Mouse (Mus musculus): Measurements from ENCODE around the gene Aif1l. TPM values are rescaled to one million over a fixed set of nuclear protein-coding genes. Genes with fewer than 3 reads are reported as not detected.

Aif1l gene
- polyA plus RNA-seq, 1 experiment: not detected

DNA sequence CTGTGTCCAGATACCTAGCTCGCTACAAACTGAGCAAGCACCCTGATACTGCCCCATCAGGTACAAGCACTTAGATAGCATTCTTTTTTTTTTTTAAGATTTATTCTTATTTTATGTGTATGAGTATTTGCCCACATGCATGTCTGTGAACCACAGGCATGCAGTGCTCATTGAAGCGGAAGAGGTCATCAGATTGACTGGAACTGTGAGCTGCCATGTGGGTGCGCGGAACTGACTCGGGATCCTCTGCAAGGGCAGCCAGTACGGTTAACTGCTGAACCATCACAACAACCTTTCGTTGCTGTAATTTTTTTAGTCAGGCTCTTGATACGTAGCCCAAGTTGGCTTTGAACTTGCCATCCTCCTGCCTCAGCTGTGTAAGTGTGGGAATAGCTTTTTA, 11.0 kb downstream of the Aif1l start:
- H3K36me3 ChIP-seq (ENCODE audit: control insufficient read depth): no peaks in the 10 kb centered on the region
- no peaks in the 10 kb centered on the region for H3K9me3 ChIP-seq (ENCODE audit: control insufficient read depth, low read length)
- TF ChIP-seq GATA1 (IDR thresholded peaks at IDR 0.05; ENCODE audit: low read length): no peak
- no peak for TF ChIP-seq TAL1 (IDR thresholded peaks at IDR 0.05; ENCODE audit: low read length)
- H3K4me3 ChIP-seq (replicated peaks): no peak overlapping the region
- no peaks in the 10 kb centered on the region for H3K27me3 ChIP-seq (ENCODE audit: control insufficient read depth)
- H3K4me1 ChIP-seq (ENCODE audit: control insufficient read depth): no peaks in the 10 kb centered on the region; the same call in 1 of the 2 replicates

DNA sequence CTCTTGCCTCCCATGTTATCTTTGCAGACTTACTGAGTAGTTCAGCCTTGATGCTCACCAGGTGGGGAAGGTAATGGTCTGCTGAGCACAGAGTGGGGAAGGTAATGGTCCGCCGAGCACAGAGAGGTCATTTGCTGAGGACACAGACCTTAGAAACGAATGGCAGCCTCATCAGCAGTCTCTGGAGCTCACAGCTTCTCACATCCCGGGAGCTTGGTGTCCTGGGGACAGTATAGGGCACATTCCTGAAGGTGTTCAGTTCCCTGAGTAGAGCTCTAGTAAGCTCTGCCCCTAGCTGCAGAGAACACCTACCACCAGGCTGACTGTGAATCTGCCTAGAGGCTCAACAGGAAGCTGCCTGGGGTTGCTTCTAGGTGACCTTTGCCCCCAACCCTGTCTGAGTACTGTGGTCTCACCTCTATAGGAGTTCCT, 11.9 kb downstream of the Aif1l start:
- TF ChIP-seq TAL1 (IDR thresholded peaks at IDR 0.05; ENCODE audit: low read length) (no peak), GATA1 (IDR thresholded peaks at IDR 0.05; ENCODE audit: low read length) (no peak)
- Histone ChIP-seq H3K36me3 (ENCODE audit: control insufficient read depth) (no peaks in the 10 kb centered on the region), H3K4me1 (ENCODE audit: control insufficient read depth) (no peaks in the 10 kb centered on the region), H3K9me3 (ENCODE audit: control insufficient read depth, low read length) (no peaks in the 10 kb centered on the region), H3K4me3 (replicated peaks) (no peak overlapping the region), H3K27me3 (ENCODE audit: control insufficient read depth) (no peaks in the 10 kb centered on the region)

DNA sequence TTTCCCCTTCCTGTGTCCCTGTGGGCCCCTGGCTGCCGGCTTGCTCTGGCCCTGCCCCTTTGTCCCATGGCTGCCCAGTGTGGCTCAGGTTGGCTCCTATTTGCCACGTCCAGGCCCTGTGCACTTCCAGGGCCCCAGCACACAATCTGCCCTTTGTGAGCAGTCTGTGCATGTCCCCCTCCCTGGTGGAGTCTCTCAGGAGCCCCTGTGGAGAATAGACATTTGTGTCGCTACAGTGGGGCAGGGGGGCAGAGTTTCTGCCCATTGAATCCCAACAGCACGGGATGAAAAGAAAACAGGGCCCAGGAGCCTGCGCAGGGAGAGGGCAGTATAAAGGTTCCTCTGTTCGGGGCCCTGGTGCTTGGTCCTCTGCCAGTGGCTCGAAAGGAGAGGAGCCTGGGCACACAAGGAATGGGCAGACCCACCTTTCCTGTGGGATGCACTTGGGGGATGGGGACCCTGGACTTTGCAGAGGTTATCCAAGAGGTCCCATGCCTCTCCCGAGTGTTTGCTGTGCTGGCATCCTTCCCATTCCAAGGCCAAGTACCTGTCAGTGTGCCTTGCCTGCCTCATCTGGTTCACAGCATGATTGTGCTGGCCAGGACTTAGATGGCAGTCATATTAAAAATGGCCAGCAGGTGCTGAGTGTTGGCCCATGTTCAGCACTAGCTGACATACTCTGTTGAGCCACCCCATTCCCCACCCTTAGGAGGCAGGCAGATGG, 12.7 kb downstream of the Aif1l start:
- Histone ChIP-seq H3K4me1 (ENCODE audit: control insufficient read depth) (no peaks in the 10 kb centered on the region), H3K9me3 (ENCODE audit: control insufficient read depth, low read length) (no peaks in the 10 kb centered on the region), H3K36me3 (ENCODE audit: control insufficient read depth) (no peaks in the 10 kb centered on the region), H3K27me3 (ENCODE audit: control insufficient read depth) (no peaks in the 10 kb centered on the region), H3K4me3 (replicated peaks) (no peak overlapping the region)
- TF ChIP-seq TAL1 (IDR thresholded peaks at IDR 0.05; ENCODE audit: low read length) (no peak), GATA1 (IDR thresholded peaks at IDR 0.05; ENCODE audit: low read length) (no peak)

DNA sequence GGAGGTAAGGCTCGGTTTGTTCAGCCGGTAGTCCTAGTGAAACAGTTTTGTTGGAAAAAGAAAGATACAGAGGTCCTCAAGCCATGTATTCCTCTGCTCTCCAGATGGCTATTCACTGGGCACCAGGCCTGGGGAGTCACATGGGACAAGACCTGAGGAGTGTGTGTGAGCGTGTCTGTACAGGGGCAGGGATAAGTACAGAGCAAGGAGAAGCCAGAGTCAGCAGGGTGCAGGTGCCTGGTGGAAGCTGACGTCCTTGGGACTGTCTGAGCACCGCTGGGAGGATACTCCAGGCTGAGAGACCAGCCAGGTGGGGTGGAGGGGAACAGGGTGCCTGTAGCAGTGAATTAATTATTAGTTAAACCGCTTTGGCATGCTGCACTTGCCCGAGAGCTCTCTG, 13.6 kb downstream of the Aif1l start:
- Histone ChIP-seq H3K4me3 (replicated peaks) (no peak overlapping the region), H3K36me3 (ENCODE audit: control insufficient read depth) (no peaks in the 10 kb centered on the region), H3K27me3 (ENCODE audit: control insufficient read depth) (no peaks in the 10 kb centered on the region), H3K4me1 (ENCODE audit: control insufficient read depth) (no peaks in the 10 kb centered on the region), H3K9me3 (ENCODE audit: control insufficient read depth, low read length) (no peaks in the 10 kb centered on the region)
- TF ChIP-seq GATA1 (IDR thresholded peaks at IDR 0.05; ENCODE audit: low read length) (no peak), TAL1 (IDR thresholded peaks at IDR 0.05; ENCODE audit: low read length) (no peak)

DNA sequence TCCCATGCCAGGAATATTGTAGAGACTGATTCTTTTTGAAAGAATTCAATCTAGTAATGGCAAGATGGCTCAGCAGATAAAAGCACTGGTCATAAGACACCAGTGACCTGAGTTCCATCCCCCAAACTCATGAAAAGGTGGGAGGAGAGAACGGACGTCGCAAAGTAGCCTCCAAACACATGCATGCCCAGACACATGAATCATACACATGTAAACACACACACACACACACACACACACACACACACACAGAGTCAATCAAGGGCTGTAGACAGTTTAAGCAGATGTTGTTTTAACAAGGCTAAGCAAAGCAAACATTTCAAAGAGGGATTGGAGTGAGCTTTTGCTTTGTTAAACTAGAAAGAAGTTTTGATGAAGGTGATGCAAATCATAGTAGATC, 14.3 kb downstream of the Aif1l start:
- Histone ChIP-seq H3K9me3 (ENCODE audit: control insufficient read depth, low read length) (no peaks in the 10 kb centered on the region), H3K4me3 (replicated peaks) (no peak overlapping the region), H3K4me1 (ENCODE audit: control insufficient read depth) (no peaks in the 10 kb centered on the region), H3K36me3 (ENCODE audit: control insufficient read depth) (no peaks in the 10 kb centered on the region), H3K27me3 (ENCODE audit: control insufficient read depth) (no peaks in the 10 kb centered on the region; the same call in 1 of the 2 replicates)
- TF ChIP-seq TAL1 (IDR thresholded peaks at IDR 0.05; ENCODE audit: low read length): no peak
- no peak for TF ChIP-seq GATA1 (IDR thresholded peaks at IDR 0.05; ENCODE audit: low read length)

DNA sequence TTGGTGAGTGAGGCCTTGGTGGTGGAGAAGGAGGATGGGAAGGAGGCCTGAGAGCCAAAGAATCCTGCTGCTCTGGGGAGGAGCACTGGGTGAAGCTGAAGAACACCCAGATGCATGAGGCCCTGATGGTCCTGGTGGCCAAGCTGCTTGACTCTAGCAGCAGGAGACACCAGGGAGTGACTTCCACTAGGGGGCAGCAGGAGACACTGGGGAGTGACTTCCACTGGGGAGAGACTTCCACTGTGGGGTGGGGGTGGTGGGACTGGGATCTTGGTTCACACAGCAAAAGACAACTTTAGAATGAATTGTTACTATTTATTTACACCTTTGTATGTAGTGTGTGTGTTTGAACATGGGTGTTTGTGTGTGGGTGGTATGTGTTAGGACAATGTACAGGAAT, 15.2 kb downstream of the Aif1l start:
- Histone ChIP-seq H3K27me3 (ENCODE audit: control insufficient read depth) (peaks cover 2% of the 10 kb centered on the region; the same call in 1 of the 2 replicates), H3K9me3 (ENCODE audit: control insufficient read depth, low read length) (no peaks in the 10 kb centered on the region), H3K4me3 (replicated peaks) (no peak overlapping the region), H3K4me1 (ENCODE audit: control insufficient read depth) (no peaks in the 10 kb centered on the region), H3K36me3 (ENCODE audit: control insufficient read depth) (no peaks in the 10 kb centered on the region)
- no peak for TF ChIP-seq GATA1 (IDR thresholded peaks at IDR 0.05; ENCODE audit: low read length)
- no peak for TF ChIP-seq TAL1 (IDR thresholded peaks at IDR 0.05; ENCODE audit: low read length)

DNA sequence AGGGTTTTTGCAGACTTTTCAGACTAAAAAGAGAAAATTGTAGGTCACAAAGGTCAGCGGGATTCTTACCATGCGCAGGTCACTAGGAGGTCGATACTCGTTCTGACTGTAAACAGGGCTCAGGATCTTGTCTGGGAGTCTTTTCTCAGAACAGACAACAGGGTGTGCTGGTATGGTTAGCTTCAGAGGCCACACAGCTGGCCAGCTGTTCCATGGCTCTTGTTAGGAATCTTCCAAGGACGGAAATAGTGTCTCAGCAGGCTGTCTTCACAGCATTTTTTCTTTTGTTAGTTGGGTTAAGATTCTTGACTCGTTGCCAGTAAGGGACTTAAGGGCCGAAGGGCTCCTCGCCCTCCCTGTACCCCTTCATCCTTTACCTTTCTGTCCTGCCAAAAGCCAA, 16.9 kb downstream of the Aif1l start:
- no peaks in the 10 kb centered on the region for H3K9me3 ChIP-seq (ENCODE audit: control insufficient read depth, low read length)
- no peak overlapping the region for H3K4me3 ChIP-seq (replicated peaks)
- peaks cover 15% of the 10 kb centered on the region for H3K27me3 ChIP-seq (ENCODE audit: control insufficient read depth)
- no peaks in the 10 kb centered on the region for H3K36me3 ChIP-seq (ENCODE audit: control insufficient read depth)
- H3K4me1 ChIP-seq (ENCODE audit: control insufficient read depth): no peaks in the 10 kb centered on the region
- TF ChIP-seq TAL1 (IDR thresholded peaks at IDR 0.05; ENCODE audit: low read length) (no peak), GATA1 (IDR thresholded peaks at IDR 0.05; ENCODE audit: low read length) (no peak)

DNA sequence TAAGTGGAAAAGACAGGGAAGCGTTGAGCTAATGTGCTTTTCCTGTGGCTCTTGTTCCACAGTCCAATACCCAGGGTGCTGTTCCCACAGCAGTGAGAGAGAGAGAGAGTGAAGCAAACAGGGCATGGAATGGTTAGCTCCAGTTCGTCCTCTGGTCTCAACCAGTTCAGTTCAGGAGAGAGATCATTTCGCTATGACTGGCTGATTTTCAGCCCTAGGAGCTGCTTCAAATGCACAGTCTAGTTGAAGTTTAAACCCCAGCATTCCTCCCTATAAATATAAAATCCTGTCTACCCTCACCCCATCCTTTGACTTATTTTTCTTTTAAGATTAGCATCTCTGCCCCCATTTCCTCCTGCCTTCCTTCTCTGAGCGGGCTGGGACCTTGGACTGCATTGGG, 22.6 kb downstream of the Aif1l start:
- no peak for TF ChIP-seq GATA1 (IDR thresholded peaks at IDR 0.05; ENCODE audit: low read length)
- no peak for TF ChIP-seq TAL1 (IDR thresholded peaks at IDR 0.05; ENCODE audit: low read length)
- peaks cover 26% of the 10 kb centered on the region for H3K27me3 ChIP-seq (ENCODE audit: control insufficient read depth)
- H3K36me3 ChIP-seq (ENCODE audit: control insufficient read depth): peaks cover 17% of the 10 kb centered on the region
- peaks cover 27% of the 10 kb centered on the region for H3K4me1 ChIP-seq (ENCODE audit: control insufficient read depth)
- no peak overlapping the region for H3K4me3 ChIP-seq (replicated peaks)
- H3K9me3 ChIP-seq (ENCODE audit: control insufficient read depth, low read length): no peaks in the 10 kb centered on the region

DNA sequence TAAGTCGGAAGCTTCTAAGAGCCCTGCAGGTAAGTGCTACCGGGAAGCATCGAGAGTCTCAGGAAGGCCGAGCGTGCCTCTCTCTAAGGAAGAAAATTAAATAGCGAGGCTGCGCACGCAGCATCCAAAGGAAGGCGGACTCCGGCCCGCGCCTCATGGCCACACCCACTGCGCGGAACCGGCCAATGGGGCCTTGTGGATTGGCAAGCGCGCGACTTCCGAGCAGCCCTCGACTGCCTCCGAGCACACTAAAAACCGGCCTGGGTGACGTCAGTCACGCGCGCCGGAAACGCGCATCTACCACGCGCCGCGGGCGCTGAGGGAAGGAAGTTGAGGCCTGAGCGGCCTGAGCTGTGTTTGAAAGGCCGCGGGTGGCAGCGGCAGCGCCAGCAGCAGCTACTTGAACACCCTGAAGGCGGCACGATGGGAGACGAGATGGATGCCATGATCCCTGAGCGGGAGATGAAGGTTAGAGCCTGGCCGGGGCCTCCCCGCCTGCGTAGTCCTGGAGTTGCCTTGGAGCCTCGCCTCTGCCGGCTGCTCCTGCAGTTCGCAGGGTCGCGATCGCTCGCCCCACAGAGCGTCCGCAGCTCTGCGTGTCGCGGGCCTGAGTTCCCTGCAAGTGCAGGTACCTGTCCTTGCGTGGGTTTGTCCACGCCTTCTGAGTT, 24.3 kb downstream of the Aif1l start, which contains the start of gene Nup214:
Gene Nup214, plus strand, starts transcription at position 296 of the 668 bp plus-strand sequence.
- Histone ChIP-seq H3K9me3 (ENCODE audit: control insufficient read depth, low read length) (no peaks in the 10 kb centered on the region), H3K36me3 (ENCODE audit: control insufficient read depth) (peaks cover 33% of the 10 kb centered on the region), H3K27me3 (ENCODE audit: control insufficient read depth) (peaks cover 26% of the 10 kb centered on the region), H3K4me1 (ENCODE audit: control insufficient read depth) (peaks cover 27% of the 10 kb centered on the region), H3K4me3 (replicated peaks) (peak within 1 kb of the TSS; percentile 85)
- TF ChIP-seq GATA1 (IDR thresholded peaks at IDR 0.05; ENCODE audit: low read length) (no peak), TAL1 (IDR thresholded peaks at IDR 0.05; ENCODE audit: low read length) (no peak)
